Mouse (Mus musculus) C2C12 (cell line): ENCODE data around the gene Bscl2.

Experiments used
- CTCF ChIP-seq: IDR thresholded peaks from one replicate; pipeline ENCODE4 v1.5.1; 2011; ENCODE audit not compliant: control insufficient read depth, insufficient read depth, insufficient read length
- MAX ChIP-seq: IDR thresholded peaks from one replicate; pipeline ENCODE4 v1.6.1; 2011; ENCODE audit warnings: mild to moderate bottlenecking, control low read depth
- MYOD1 ChIP-seq: IDR thresholded peaks from one replicate; pipeline ENCODE4 v1.6.1; 2011; ENCODE audit warnings: low read depth; ENCODE audit not compliant: control insufficient read depth, insufficient read length
- MYOG ChIP-seq: IDR thresholded peaks from one replicate; pipeline ENCODE4 v1.6.1; 2011; ENCODE audit not compliant: control insufficient read depth, insufficient read length; ENCODE audit errors: extremely low read depth
- USF1 ChIP-seq: IDR thresholded peaks from one replicate; pipeline ENCODE4 v1.6.1; 2011; ENCODE audit warnings: low read depth, mild to moderate bottlenecking, control low read depth, moderate library complexity

GRCm38 (mm10) chr19:8870838-8871237 lies 33.6 kb downstream of the Bscl2 start:
- TF ChIP-seq CTCF (no peak), MYOD1 (no peak), MYOG (no peak), MAX (no peak), USF1 (no peak)
